Mouse (Mus musculus) left cerebral cortex, adult 8-10 months (tissue): ENCODE data around the gene Pou3f1. TPM values are rescaled to one million over a fixed set of nuclear protein-coding genes. Genes with fewer than 3 reads are reported as not detected.
A peak's percentile ranks its signal among the peaks of the same experiment; 100 is the strongest.
"Not testable (repeated sequence)": the region's sequence is repeated elsewhere in the genome, so short reads cannot be mapped to it uniquely, and the experiment has no call there.

Source experiments
- DNase-seq, 2 experiments: peaks; one replicate each; pipeline ENCODE4 v3.0.0; 2022; ENCODE audit warnings: low spot score in 2 of 2
- total RNA-seq, 4 experiments: library from RNA; stranded (reverse); gene quantifications; 2 replicates each; pipeline ENCODE4 v1.2.4; 2022

The Pou3f1 gene
- total RNA-seq, 4 experiments from 2014 or later, result 15.9 to 20.5 (median 18.3) TPM

DNA sequence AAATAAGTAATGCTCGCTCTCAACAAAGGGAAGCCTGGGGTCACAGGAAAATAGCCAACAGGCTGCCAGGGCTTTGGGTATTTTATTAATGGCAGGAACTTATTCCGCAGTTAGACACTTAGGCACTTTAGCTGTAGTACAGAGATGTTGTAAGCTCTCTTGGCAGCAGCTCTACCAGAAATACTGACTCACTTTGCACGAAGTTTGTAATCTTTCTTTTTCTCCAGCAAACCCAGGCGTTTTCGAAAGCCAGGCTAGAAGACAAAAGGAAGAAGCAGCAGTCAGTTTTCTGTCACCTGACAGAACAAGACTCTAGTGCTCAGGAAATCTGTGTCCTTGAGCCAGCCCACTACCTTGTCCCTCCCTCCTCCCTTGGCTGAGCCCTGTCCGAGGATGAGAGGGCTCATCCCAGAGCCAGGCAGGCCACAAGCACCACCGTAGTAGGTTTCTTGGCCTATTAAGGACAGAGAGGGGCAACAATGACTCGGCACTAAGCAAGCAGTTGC lies 29.3 kb downstream of the Pou3f1 start:
- no peak for DNase-seq

DNA sequence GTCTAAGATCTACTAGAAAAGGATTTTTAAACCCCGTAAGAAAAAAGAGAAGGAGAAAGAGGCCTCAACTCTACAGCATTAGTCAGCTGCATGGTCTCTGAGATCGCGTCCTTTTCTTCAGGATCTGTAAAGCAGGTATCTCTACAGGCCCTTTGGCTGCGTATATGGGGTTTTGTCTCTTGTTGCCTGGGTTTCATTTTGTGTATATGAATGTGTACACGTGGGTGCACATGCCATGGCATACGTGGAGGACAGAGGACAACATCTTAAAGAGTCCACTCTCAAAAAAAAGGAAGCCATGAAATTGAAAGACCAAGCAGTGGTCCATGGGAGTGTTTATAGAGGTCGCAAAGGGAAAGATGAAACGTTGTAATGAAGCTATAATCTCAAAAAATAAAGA lies 34.8 kb downstream of the Pou3f1 start:
- no peak for DNase-seq

DNA sequence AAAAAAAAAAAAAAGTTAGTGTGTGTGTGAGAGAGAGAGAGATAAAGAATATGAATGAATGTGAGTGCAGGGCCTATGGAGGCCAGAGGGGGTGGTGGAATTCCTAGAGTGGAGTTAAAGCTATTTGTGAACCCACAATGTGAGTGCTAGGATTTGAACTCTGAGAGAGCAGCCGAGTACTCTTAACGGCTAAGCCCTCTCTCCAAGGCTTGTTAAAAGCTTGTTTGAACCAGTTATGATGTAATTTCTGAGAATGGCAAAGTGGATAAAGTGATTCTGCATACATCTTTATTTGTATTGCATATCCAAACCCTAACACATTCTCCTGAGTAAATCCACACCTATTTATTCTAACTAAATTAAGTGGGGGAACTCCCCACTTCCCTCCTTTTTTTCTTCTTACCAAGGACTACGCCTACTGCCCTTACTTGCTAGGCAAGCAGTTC lies 35.8 kb downstream of the Pou3f1 start:
- DNase-seq, result no peak

DNA sequence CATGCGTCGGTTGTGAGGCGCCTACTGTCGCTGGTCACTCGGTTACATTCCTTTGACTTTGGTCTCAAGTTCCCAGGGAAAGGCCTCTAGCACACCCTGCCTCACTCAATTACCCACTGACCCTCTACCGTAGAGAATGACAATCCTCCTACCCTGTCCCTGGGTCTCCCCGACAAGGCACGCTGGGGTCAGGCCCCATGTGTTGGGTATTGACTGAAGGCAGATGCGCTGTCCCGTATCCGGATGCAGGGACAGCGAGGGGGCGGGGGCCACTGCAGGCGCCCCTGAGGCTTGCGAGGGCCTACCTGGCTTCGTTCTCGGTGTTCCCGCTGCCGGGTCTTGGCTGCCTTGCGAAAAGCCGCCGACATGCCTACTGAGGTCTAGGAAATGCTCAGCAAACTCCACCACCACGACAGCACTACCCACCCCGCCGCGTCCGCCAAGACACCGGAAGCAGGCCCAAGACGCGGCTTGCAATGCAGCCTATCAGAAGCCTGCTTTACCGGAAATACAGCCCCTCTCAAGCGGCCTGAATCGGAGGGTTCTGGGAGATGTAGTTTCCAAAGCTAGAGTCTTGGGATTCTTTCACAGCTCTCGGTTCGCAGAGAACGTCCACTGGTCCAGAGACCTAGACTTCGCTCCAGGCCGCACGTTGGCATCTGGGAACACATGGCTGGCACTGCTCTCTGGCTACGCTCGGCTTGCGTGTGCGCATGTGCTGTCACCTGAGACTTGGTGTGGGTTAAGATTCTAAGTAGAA lies 36.7 kb downstream of the Pou3f1 start, which contains the start of gene Utp11:
Gene Utp11, minus strand, starts transcription at position 466 of the 760 bp plus-strand sequence.
- peak; percentile 71 to 83 for DNase-seq

DNA sequence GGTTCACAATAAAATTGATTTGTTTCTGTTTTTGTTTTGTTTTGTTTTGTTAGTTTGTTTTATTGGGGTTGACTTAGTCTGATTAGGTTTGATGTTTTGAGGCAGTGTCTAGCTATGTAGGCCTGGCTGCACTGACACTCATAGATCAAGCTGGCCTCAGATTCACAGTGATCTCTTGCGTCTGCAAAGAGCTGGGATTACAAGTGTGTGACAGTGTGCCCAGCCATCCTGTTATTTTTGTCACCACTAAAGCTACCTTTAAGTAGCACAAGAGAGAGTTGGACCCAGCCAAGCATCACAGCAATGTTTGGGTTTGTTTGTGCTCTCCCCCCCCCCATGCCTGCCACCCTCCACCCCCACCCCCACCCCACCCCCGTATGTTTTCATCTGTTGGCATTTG lies 38.0 kb downstream of the Pou3f1 start:
- DNase-seq, result no peak

DNA sequence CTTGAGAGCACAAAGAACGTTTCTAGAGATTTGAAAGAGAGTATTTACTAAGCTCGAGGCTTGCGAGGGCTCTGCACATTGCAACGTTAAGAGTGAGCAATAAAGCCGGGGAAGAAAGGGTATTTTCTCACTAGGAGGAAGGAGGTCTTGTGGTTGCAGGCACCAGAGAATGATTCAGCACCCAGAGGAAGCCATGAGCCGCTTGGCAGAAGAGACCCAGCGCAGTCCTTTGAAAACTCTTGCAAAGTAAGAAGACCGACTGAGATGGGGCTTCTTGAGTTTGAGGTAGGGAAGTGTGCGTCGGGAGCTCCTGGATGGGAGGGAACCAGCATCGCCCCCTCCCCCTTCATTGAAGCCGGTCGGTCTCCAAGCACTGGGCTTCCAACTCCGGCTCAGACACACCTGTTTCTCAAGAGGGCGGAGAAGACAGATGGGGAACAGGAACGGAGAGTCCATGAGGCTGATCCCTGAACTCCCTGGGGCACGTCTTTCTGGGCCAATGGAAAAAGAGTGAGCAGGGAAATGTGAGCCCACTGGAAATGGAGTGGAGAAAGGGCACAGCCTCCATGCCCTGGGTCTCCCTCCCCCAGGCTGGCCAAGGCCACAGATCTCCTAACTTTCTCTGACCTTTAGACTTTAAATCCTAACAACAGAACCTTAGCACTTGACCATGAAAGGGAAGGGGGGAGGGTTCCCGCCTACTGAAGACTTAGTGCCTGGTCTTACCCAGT lies 39.3 kb downstream of the Pou3f1 start:
- DNase-seq, result no peak

DNA sequence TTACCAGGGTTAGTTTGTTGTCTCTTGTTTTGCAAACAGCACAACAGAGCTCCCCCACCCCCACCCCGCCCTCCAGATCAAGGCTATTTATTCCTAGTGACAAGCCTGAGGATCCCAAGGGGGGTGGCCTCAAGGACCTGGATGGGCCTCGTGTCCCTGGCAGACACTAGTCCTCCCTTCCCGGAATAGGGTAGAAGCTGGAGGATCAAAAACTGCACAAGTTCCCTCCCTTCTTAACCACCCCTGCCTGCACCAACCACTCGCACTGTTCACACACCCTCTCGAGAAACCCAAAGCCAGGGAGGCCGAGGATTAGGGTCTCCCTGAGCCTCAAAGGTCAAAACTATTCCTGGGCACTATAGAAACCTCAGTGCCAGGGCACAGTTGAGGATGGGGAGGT lies 43.2 kb downstream of the Pou3f1 start:
- no peak for DNase-seq

DNA sequence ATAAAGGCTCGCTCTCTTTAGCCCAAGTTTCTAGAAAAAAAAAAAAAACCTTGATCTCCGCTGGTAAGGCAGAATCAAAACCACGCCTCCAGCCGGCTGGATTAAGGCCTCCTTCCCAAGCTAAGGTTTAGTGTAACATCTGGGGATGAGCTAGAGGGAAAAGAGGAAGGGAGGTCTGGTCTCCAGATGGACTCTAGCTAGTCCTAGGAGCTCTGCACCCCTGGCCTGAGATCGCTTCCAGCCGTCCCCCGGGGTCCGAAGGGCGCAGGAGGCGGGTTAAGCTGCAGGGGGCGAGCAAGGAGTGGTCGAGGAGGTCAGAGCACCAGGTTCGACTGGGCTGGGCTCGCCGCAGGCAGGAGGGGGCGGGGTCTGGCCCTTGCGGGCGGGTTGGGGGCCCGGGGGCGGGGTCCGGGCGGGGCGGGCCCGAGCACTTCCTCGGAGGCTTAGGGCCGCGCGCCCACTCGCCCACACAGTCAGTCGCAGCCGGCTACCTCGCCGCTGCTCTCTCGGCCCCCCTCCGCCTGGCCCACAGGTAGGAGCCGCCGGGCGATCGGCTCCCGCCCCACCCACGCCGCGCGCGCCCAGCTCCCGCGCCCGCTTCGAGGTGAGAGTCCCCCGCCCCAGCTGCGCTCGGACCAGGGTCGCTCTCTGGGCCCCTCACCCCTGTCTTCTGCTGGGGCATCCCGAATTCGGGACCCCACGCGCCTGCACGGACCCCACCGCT lies 43.8 kb downstream of the Pou3f1 start, which contains the start of gene Fhl3:
Gene Fhl3, plus strand, starts transcription at position 454 of the 724 bp plus-strand sequence.
- no peak for DNase-seq

DNA sequence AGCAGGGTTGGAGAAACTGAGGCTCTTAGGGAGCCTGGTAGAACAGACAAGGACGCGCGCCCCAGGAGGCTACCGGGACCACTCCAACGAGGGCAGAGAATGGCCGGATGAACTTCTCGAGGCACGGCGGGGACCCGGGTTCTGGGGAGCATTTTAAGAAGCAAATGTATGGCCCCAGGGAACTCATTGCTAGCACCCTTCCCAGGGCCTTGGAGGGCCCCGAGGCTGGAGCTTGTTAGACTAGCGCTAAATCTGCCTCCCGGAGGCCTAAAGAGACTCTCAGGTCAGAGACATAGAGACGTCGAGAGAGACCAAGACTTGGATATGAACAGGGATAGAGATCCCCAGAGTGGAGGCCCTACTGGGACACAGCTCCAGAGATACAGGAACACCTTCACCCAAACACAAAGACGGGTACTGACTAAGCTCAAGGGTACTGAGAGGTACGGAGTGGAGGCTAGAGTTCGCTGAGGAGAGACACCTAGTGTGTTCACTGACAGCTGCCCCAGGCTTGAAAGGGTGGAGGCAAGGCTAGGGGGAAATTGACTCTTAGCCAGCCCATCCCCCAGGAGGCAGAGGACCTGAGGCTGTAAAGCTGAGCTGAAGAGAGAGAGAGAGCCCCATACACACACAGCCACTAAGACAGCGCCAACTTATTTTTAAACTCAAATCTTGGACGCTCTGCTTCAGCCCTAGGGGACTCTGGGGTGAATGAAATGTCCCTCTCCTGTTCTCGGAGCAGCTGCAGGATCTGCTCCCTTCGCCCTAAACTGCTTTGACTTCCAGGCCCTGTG lies 44.6 kb downstream of the Pou3f1 start:
- no peak for DNase-seq

DNA sequence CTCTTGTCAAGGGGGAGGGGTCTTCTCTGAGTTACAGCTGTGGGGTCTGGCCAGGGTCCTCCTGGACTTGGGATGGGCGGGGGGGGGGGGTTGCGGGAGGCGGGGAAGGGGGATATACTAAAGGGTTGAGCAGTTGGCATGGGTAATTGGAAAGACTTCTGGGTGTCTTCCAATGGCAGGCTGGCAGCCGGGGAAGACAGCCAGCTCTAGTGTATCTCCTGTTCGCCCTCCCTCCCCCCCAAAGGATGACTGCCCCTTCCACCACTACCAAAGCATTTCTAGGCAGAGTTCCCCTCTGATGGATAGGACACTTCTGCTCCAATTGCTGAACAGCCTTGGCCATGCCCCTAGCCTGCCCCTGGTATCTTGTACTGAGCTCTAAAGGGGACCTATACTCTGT lies 45.3 kb downstream of the Pou3f1 start:
- no peak for DNase-seq

DNA sequence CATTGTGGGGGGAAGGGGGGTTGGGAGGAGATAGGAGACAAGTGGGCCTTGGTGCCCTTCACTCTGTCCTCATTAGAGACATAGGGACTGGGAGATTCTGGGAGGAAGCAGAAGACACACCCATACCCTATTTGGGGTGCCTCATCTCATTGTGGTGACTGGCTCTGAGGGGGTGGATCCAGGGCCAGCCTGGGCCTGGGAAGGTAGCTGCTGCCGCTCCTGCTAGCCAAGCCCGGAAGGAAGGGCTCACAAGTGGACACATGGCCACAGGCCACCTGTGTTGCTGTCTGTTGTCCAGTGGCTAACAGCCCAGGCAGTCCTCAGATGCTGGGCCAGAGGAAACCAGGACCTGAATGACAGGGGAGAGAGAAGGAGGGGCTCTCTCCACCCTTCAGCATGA lies 46.8 kb downstream of the Pou3f1 start:
- no peak for DNase-seq

DNA sequence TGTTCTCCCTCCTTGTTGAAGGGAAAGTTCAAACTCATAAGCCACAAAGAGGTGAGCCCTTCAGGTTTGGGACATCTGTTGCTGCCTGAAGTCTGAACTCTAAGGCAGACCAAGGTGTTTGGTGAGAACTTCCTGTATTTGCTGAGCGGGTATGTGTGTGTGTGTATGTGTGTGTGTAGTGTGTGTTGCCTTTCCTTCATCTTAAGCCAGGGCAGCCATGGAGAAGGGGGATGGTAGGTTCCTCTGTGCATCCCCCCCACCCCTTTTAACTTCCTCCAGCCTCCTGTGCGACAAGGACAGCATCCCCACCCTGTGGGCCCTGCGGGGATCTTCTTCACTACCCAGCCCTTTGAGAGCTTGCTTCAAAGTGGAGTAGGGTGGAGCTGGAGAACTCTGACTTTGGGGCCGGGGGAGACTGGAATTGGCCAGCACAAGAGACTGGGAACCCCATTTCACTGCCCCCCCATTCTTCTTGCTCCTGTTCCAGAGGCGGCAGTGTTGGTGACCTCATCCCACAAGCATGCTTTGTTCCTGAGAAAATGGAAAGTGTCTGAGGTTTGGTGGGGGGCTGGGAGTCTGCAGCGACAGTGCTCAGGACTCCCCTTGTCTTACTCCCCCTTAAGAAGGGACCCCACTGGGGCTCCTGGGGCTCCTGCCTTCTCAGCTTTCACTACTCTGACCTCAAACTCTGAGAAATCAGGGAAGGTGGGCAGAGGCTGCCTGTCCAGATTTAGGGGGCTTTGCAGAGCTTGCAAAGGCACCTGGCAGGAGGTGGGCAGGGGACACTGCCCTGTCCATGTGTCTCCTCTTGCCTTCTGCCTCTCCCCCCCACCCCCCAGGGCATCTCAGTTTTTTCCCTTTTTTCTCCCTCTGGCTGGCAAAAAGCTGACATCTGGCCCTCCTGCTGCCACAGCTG lies 47.5 kb downstream of the Pou3f1 start:
- no peak for DNase-seq

DNA sequence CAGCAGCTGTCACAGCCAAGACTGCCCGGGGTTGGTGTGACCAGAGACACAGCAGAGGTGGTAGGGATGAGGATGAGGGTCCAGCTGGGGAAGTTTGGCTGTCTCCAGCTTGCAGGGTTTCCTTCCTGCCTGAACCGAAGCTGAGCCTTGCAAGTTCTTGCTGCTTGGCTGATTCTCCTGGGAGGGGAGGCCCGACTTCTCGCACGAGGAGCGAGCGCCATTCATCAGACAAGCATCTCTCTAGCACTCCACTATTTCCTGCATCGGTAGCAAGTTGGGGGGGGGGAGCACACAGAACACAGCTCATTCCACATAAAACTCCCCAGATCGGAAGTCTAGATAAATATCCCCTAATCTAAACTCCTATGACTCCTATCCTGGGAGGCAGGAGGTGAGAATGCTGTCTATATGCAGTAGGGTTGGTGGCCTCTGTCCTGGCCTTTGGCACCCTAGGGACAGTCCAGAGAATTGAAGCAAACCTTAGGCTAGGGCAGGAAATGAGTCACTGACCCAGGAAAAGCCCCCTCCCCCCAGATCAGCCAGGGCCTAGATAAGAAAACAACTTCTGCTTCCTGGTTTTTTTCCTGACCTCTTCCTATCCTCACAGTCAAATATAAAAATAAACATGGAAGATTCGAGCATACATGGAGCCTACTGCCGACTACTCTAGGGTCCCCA lies 48.3 kb downstream of the Pou3f1 start:
- DNase-seq, result no peak

DNA sequence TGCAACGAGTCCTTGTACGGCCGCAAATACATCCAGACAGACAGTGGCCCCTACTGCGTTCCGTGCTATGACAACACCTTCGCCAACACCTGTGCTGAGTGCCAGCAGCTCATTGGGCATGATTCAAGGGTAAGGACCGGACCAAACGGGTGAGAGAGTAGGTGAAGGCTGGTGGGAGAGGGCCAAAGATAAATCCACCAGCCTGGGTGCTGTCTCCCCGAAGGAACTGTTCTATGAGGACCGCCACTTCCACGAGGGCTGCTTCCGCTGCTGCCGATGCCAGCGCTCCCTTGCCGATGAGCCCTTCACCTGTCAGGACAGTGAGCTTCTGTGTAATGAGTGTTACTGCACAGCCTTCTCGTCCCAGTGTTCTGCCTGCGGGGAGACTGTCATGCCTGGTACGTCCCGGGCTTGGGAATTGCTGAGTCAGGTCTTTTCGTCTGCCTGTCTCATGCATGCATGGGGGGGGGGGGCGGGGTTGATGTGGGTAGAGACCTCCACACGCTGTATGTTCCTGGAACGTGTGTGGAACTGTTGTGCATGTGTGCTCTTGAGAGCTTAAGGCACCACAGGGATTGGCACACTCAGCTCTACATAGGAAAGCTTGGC lies 49.2 kb downstream of the Pou3f1 start:
- no peak for DNase-seq

DNA sequence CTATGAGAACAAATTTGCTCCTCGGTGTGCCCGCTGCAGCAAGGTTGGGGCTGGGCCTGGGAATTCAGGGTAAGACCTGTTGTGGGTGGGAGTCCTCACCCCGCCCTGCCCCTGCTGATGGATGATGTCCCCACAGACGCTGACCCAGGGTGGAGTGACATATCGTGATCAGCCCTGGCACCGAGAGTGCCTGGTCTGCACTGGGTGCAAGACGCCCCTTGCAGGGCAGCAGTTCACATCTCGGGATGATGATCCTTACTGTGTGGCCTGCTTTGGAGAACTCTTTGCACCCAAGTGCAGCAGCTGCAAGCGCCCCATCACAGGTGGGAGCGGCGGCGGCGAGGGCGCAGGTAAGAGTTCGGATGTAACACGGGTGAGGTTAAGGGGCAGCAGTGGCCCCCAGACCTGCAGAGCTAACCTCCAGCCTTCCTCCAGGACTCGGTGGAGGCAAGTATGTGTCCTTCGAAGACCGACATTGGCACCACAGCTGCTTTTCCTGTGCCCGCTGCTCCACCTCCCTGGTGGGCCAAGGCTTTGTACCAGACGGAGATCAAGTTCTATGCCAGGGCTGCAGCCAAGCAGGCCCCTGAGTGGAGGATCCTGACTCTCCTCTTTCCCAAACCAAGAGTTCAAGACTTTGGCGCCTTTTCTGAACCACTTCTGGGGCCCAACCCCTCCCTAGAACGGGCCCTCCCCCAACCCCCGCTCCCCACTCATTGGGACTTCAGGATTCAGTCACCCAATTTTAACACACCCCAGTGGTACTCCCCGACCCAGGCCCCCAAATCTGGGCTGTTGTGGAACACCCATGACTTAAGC lies 51.0 kb downstream of the Pou3f1 start:
- not testable (repeated sequence) for DNase-seq

DNA sequence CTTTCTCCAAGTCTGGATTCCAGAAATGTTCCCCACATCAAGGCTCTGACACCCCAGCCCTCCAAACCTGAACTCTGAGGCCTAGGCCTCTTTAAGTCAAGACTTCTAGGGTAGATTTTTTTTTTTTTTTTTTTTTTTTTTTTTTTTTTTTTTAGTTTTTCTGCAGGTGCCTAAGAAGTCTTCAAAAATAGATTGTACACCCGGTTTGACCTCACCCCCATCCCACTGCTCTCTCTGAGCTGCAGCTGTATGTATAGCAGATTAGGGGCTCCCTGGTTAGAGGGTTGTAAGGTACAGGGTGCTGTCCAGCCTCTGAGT lies 51.6 kb downstream of the Pou3f1 start:
- DNase-seq, result not testable (repeated sequence)

DNA sequence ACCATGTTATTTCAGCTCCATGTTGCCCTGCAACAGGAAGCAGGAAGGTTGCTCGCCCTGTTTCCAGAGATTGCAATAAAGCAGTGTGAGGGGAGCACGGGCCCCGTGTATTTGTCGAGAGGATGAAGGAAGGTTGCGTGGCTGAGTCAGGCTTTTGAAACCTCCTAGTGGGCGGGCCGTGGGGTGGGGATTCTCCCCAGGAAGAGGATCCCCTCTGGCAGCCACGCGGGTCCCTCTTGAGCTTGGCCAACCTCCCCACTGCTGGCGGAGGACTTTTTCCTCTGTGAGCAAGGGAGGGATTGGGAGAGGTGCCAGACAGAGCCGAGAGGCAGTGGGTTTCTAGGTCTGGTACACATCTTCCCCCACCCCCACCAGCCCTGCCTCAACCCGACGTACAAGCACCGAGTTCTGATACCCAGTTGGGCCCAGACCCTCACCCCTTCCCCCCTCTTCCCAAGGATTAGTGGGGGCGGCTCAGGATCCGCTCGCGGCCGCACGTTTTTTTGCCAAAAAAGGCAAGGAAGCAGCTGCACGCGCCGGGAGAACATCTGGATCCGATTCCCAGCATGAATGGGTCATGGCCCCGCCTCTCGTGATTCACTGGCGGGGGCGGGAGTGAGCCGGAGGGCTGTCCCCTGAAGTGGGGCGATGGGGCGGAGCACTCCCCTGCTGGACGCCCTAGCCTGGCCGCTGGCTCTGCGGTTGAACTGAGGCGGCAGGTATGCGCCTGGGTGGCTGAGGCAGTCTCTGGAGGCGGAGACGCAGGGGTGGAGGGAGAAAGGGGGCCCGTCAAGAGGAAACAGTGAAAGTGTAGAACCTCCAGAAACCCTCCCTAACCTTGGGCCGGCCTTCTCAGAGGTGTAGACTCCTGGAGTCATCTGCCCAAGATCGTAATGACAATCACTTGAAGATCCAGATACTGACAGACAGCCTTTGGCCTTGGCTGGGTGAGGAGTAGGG lies 52.2 kb downstream of the Pou3f1 start:
- DNase-seq, result peak; percentile 50 to 61
